Mouse (Mus musculus) right cerebral cortex, postnatal 36 days (tissue): Measurements from ENCODE around the gene Prrt1.
A peak's percentile ranks its signal among the peaks of the same experiment; 100 is the strongest.

ENCODE experiments used
- DNase-seq, 2 experiments: peaks; one replicate each; pipeline ENCODE4 v3.0.0; 2022; ENCODE audit warnings: low spot score in 2 of 2, mixed read lengths in 1 of 2

Gene Prrt1

GRCm38 (mm10) chr17:34597566-34598095, 31.7 kb upstream of the Prrt1 start, which contains the start of gene Ager:
Gene Ager, plus strand, starts transcription at chr17:34597862.
- no peak for DNase-seq

GRCm38 (mm10) chr17:34599891-34600290, 29.4 kb upstream of the Prrt1 start:
- DNase-seq = no peak

- no peak for DNase-seq
These were observed 27.5 kb upstream of the Prrt1 start for GRCm38 (mm10) chr17:34601796-34602195.

DNA sequence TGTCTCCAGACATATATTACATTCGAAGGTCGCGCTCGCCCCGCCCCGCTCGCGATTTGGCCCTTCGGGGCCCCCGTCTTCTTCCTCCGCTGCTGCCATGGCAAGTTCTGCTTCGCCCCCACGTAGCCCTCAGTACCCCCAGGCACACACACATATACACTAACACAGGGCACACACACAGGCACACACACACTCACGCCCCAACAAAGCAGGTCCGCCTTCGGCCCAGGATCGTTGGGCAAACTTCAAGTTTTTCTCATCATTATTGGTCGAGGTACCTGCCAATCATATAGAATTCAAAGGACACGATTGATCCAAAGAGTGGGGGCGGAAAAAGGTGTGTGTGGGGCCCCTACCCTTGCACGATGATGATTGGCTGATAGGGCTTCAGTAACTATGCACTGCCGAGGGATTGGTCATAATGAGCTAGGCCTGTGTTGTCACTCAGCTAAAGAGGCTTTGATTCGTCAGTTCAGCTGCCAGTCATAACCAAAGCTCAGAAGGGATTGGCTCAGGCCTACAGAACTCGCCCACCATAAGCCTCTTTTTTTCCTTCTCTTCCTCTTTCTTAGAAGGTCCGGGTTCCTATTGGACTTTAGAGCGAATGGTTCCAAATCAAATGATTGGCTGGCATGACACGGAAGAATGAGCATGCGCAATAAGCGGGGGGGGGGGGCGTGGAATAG, 25.8 kb upstream of the Prrt1 start, which contains the start of gene Rnf5:
TSS of gene Rnf5 (minus strand) at position 316 of the 686 bp plus-strand sequence.
- peak; percentile 99 to 100 for DNase-seq

- DNase-seq = peak; percentile 97 to 99
These were observed 25.2 kb upstream of the Prrt1 start, which contains the start of gene Agpat1 for GRCm38 (mm10) chr17:34604061-34604508. Gene Agpat1, plus strand, starts transcription at chr17:34604262.

- DNase-seq = no peak
These were observed 24.7 kb upstream of the Prrt1 start for GRCm38 (mm10) chr17:34604511-34605237.

DNA sequence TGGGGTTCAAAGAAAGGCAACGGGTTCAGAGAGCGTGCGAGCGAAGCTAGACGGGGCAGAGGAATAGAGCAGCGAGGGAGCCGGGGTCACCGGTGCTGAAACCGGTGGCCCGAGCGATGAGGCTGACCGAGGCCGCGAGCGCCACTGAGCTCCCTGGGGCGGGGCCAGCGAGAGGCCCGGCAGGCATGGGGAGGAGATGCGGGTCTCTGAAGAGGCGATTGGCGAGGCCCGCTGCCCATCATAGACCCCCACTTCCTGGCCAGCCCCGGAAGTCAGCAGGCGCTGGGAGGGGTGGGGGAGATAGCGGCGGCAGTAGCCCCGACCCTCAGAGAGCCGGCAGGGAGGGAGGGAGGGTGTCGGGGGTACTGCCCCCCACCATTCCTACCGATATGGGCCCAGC, 23.7 kb upstream of the Prrt1 start:
- peak; percentile 97 to 98 for DNase-seq

DNA sequence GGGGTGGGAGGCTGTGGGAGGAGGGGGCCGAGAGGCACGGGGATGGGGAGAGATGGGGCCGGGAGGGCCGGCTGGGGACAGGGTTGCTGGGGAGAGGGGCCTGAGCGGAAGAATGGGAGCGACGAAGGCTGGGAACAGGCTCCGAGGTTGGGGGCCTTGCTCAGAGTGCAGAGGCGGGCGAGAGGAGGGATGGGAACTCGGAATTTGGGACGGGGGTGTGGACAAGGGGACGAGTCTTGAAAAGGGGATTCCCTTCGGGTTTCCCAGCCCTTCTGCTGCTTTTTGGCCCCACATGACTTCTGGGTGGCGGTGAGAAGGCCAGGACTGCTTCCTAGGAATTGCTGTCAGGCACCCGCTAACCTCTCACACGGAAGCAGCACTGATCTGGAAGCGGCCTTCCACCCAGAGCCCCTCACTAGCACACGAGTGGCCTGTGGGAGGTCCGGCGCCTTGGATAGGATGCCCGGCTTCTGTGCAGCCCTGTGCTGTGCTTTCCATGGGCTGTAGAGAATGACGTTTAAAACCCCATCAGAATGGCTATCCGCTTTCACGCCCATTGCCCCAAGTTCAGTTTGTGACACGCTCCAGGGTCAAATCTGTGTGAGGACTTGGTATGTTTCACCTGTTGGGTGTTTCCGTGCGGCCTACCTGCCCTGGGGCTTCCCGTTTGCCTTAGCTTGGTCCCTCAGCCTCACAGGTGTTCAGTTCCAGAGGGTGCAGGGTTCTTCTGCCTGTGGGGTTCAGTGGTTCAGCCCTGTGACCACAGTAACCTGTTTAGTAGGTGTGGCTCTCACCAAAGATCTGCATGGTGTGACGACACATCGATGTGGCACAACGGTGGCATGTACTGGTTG, 22.9 kb upstream of the Prrt1 start:
- DNase-seq = no peak

DNA sequence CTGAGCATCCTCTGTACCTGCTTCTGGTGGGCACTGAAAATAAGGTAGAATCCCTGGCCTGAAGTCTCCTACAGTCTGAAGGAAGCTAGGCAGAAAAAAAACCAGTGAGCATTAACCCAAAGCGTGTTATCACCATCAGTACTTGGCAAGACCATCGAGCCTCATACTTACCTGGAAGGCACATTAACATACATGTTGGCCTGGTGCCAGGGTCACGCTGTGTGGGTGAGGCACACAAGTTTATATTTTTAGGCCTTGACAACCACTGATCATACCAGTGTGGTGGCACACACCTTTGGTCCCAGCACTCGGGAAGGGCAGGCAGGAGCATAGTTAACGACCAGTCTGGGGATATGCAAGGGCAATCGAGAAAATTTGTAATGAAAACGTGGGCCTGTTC, 21.3 kb upstream of the Prrt1 start:
- DNase-seq = no peak

DNA sequence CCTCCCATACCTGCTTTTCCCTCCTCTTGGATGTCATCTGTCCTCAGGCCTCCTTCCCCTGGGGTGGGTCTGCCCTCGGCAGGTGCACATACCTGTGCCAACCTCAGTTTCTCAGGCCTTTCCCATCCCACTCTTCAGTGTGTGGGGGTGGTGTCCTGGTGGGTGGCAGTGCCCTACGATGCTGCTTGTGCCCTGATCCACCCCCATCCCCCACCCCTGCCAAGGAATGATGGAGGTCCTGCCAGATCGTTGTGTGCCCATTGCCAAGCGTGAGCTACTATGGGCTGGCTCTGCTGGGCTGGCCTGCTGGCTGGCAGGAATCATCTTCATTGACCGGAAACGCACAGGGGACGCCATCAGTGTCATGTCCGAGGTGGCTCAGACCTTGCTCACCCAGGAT, 18.3 kb upstream of the Prrt1 start:
- no peak for DNase-seq

- no peak for DNase-seq
These were observed 16.2 kb upstream of the Prrt1 start for GRCm38 (mm10) chr17:34613054-34613645.

DNA sequence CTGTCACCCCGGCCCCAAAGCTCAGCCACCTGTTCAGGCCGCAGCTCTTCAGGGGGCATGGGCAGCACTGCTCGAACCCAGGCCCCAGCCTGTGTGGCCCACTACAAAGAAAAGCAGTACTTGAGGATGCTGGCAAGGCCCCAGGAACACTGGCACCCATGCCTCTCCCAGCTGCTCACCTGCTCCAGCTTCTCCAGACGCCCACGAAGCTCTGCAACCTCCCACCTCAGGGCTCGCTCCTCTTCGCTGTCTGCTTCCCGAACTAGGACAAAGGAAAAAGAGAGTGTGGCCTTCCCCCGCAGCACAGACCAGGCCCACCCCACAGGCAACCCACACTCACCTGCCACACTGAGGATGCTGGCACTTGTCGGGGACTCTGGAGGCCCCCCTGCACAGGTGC, 15.5 kb upstream of the Prrt1 start:
- DNase-seq = no peak

DNA sequence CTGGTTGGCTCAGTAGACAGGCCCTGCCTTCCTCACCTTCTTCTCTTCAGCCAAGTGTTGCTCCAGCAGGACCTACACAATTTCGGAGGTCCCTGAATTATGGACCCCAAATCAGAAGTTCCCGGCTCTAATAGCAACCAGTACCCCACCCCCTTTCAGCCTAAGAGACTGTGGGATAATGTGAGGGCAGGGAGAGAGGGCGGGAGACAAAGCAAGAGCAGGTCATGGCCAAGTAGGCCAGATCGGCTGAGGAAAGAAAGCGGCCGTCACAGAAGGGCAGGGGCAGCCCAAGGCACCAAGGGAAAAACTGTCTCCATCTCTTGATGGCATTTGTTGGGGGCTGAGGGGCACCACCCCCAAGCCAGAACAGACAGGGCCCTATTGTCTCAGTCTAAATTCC, 13.5 kb upstream of the Prrt1 start, which contains the start of gene Egfl8:
TSS of gene Egfl8 (minus strand) at position 101 of the 400 bp plus-strand sequence.
- DNase-seq = no peak

GRCm38 (mm10) chr17:34618999-34619398, 10.3 kb upstream of the Prrt1 start:
- no peak for DNase-seq

GRCm38 (mm10) chr17:34621006-34621405, 8.3 kb upstream of the Prrt1 start:
- DNase-seq = no peak

DNA sequence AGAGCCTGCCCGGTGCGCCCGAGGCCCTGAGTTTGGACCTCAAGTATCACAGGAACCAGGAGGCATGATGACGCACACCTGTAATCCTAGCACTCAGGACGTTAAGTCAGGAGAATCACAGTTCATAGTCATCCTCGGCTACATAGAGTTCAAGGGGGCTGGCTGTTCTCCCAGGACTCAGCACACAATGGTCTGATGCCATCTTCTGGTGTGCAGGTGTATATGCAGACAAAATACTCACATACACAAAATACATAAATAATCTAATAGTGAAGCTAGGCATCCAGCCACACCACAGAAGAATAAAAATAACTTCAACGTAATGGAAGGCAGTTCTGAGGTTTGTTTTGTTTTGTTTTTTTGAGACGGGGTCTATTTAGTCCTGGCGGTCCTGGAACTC, 6.2 kb upstream of the Prrt1 start:
- no peak for DNase-seq

DNA sequence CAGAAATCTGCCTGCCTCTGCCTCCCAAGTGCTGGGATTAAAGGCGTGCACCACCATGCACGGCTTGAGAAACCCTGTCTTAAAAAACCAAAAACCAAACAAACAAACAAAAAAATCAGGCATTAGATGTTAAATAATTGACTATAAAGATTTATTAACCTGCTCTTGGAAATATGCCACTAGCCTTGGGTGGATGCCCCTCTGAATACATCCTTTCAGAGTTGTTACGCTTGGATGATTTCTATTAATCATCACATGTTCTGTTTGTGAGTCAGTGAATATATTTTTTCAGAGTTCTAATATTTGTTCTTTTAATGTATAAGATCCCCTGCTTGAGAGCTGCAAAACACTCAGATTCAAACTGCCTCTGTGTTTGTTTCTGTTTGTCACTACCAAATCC, 4.4 kb upstream of the Prrt1 start:
- no peak for DNase-seq

GRCm38 (mm10) chr17:34626062-34626772, 3.1 kb upstream of the Prrt1 start:
- DNase-seq = no peak

DNA sequence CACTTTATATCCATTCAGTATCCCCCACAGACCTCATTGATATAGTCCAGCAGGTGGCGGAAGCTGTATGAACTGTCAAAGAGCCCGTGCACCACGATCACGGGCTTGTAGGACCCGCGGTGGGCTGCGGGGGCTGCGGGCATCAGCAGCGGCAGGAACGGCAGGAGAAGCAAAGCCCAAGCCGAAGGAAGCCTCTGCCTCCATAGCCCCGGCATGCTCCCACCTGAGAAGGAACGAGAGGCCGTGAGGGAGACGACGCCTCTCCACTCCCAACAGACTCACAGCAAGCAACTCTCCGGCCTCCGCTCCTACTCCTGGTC, 2.6 kb upstream of the Prrt1 start:
- DNase-seq = no peak

DNA sequence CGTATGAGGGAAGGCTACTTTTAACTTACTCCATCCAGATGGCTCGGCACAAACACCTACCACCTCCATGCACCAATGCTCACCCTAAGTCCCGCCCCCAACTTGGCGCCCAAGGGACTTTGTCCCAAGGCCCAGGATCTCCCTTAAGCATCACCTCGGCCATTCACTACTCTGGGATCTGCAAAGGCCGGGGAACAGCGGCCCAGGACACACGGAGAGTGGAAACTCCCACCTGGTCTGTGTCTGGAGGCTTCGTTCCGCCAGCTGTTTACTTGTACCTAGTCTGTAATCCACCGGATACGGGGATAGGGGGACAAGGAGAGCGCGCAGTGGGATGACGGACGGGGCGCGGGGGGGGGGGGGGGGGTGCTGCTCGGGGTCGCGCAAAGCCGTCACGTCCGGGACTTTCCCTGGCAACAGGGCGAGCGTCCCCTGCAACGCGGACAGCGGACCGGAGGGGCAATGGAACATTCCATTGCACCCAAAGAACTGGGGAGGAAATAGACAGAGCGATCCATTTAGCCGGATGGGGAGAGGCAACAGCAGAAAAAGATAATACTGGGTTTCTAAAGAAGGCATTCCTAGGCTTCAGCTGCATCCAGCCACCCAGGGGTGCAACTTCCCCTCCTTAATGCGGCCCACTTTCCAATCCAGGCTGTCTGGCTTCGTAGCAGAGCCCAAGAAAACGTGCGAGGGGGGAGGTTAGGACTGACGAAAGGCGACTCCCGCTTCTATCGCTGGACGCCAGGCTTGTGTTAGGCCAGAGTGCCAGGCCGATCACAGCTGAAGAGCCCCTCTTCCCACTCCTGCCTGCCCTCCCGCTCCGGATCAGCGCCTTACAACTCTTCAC, 2.0 kb upstream of the Prrt1 start:
- peak; percentile 83 to 84 for DNase-seq
